Mouse (Mus musculus) testis, adult 2 months (tissue): ENCODE data around the gene Stx7. TPM values are rescaled to one million over a fixed set of nuclear protein-coding genes. Genes with fewer than 3 reads are reported as not detected.
A peak's percentile ranks its signal among the peaks of the same experiment; 100 is the strongest.
"Not testable (repeated sequence)": the region's sequence is repeated elsewhere in the genome, so short reads cannot be mapped to it uniquely, and the experiment has no call there.

ENCODE experiments used
- H3K27ac ChIP-seq: fragments of 200-500 bp; 2 replicates; pipeline ENCODE4 v1.5.1; 2012; ENCODE audit warnings: low read depth, low read length; ENCODE audit not compliant: control insufficient read depth, insufficient read depth
- H3K27me3 ChIP-seq: fragments of 200-500 bp; 2 replicates; pipeline ENCODE4 v1.6.1; 2012; ENCODE audit warnings: mild to moderate bottlenecking, low read length, moderate library complexity; ENCODE audit not compliant: control insufficient read depth, insufficient read depth
- H3K36me3 ChIP-seq: fragments of 200-500 bp; 2 replicates; pipeline ENCODE4 v1.6.1; 2012; ENCODE audit warnings: mild to moderate bottlenecking, low read length; ENCODE audit not compliant: control insufficient read depth, insufficient read depth
- H3K4me1 ChIP-seq: fragments of 200-500 bp; 2 replicates; pipeline ENCODE4 v1.6.1; 2012; ENCODE audit warnings: low read length; ENCODE audit not compliant: control insufficient read depth, insufficient read depth
- H3K4me3 ChIP-seq: fragments of 200-500 bp; 2 replicates; pipeline ENCODE4 v1.5.1; 2012; ENCODE audit warnings: low read depth, mild to moderate bottlenecking, low read length, moderate library complexity, mixed read lengths; ENCODE audit not compliant: control insufficient read depth
- CTCF ChIP-seq: fragments of 200-500 bp; IDR thresholded peaks from 2 replicates; pipeline ENCODE4 v1.5.1; 2012; ENCODE audit warnings: low read depth, mild to moderate bottlenecking, inconsistent platforms, low read length, moderate library complexity; ENCODE audit not compliant: control insufficient read depth, insufficient read depth, insufficient replicate concordance
- POLR2A ChIP-seq: fragments of 200-500 bp; IDR thresholded peaks from 2 replicates; pipeline ENCODE4 v1.6.1; 2012; ENCODE audit warnings: low read depth, mild to moderate bottlenecking, inconsistent platforms, low read length, moderate library complexity; ENCODE audit not compliant: control insufficient read depth
- polyA plus RNA-seq: library from polyadenylated mRNA; depleted of rRNA; stranded (reverse); fragments of >200 nt; gene quantifications from 2 replicates; pipeline ENCODE4 v1.2.3, GENCODE M21; 2012; rRNA removed

Stx7 gene
- polyA plus RNA-seq = 9.8 and 14.9 TPM in 2 replicates

DNA sequence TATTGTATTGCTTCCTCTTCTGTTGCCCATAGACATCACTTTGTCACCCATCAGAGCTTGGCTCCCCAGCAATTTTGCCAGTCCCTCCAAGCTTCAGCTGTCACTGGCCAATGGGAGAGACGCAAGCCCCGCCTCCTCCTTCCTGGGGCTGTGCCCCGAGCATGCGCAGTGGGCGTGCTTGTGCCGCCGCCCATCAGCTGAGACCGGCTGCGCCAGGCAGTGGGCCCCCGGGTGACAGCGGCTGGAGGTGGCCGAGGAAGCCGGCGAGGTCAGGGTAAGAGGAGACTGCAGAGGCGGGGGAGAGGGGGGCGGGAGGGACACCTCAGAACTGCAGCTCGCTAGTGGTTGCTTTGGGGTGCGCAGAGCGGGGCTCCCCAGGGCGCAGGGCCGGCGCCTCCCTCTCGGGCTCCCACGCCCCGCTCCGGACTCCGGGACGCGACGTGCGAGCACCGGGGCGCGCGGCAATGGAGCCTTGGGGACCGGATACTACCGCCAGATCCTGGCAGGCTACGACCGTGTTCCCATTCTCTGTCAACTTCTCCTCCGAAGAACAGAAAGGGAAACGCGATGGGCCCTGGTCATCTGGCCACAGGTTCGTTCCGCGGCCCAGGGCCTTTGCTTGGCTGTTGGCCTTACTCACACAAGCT lies at the start of gene Stx7:
Gene Stx7 (plus strand): TSS at position 168 of the 647 bp plus-strand sequence.
- Histone ChIP-seq H3K27ac (peak within 1 kb of the TSS; percentile 76), H3K4me1 (peaks cover 3% of the 10 kb centered on the region), H3K27me3 (no peaks in the 10 kb centered on the region), H3K4me3 (peak within 1 kb of the TSS; percentile 93), H3K36me3 (no peaks in the 10 kb centered on the region)
- TF ChIP-seq POLR2A (peak; percentile 53), CTCF (no peak)

DNA sequence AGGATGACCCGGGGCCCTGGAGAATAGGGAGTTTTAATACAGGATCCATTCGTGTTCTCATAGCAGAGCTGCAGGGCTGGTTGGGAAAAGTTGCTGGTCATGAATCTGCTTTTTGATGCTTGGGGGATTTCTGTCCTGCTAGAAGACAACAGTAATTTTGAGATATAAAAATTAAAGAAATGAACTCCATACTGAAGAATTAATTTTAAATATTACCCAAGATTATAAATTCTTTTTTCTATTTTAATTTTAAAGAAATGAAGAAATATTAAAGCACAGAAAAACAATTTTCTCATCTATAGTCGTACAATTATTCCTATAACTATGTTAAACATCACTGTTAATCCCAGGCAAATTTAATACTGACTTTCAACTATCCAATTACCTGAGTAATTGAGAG lies 47.3 kb upstream of the Stx7 start, which contains the start of gene Taar8c:
Gene Taar8c (minus strand): TSS at position 101 of the 400 bp plus-strand sequence.
- not testable (repeated sequence) for H3K36me3 ChIP-seq, H3K4me3 ChIP-seq, H3K27ac ChIP-seq, H3K27me3 ChIP-seq, H3K4me1 ChIP-seq

DNA sequence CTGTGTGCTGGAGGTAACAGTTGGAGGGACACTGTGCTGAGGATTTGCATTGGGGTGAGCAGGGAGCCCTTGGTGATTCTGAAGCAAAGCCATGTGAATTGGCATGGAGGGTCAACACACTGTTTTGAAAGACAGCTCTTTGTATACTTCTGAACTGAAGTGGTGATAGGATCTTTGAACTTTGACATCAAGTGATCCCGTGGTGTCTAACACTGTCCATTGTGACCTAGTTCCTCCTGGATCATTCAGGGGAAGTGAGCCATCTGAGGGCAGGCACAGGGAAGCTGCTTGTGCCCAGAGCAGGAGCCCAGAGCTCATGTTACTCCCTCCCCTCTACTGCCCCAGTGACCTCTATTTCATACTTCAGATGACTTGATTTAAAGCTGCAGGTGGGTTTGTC lies 45.8 kb upstream of the Stx7 start:
- not testable (repeated sequence) for H3K4me1 ChIP-seq, H3K36me3 ChIP-seq, H3K4me3 ChIP-seq, H3K27ac ChIP-seq, H3K27me3 ChIP-seq

DNA sequence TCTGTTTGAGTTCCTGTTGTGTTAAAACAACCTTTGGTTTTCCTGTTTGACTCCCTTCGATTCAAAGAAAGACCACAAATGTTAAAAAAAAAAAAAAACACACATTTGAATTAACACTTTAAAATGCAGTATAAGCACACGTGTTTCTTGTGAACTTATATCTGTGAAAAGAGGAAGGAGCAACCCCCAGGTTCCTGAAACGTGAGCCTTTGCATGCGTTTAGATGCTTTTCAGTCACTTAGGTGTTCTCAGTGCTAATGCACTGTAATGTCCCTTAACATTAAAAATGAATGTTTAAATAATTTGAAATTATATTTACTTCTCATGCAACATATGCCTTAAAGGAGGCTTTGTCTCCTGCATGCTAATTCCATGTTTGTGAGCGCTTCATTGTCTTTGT lies 41.4 kb upstream of the Stx7 start:
- TF ChIP-seq CTCF (no peak), POLR2A (no peak)
- H3K27me3 ChIP-seq = no peaks in the 10 kb centered on the region

DNA sequence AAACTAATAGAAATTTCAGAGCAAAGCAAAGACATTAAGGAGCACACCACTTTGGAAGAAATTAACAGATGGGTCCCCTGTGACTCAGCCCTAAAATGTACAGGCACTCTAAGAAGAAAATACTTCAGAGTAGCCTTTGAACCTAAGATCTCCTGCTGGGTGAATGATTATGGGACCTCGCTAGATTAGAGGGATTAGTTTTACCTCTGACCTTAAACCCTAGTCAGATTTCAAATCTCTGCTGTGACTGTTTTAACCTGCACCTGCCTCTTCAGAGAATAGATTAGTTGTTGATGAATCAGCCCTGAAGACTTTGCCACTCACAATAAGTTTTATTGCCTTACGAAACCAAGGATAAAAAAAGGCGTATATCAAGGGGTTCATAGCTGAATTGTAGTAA lies 40.9 kb upstream of the Stx7 start:
- H3K36me3 ChIP-seq = no peaks in the 10 kb centered on the region
- no peak for TF ChIP-seq CTCF
- TF ChIP-seq POLR2A = no peak
- H3K4me3 ChIP-seq = no peak overlapping the region
- H3K27me3 ChIP-seq = no peaks in the 10 kb centered on the region
- H3K27ac ChIP-seq = no peak overlapping the region
- peaks cover 3% of the 10 kb centered on the region; the same call in 1 of the 2 replicates for H3K4me1 ChIP-seq

More for the DNA sequence above, 41.4 kb upstream of the Stx7 start:
- Histone ChIP-seq H3K4me1 (peaks cover 3% of the 10 kb centered on the region; the same call in 1 of the 2 replicates), H3K36me3 (no peaks in the 10 kb centered on the region), H3K27ac (no peak overlapping the region), H3K4me3 (no peak overlapping the region)

DNA sequence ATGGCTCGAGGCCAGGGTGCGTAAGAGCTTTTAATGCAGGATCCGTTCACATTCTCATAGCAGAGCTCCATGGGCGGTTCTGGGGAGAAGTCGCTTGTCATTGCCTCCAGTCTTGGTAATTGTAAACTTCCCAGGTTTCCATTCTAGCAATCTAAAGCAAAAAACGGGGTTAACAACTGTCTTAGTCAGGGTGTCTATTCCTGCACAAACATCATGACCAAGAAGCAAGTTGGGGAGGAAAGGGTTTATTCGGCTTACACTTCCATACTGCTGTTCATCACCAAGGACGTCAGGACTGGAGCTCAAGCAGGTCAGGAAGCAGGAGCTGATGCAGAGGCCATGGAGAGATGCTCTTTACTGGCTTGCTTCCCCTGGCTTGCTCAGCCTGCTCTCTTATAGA lies 39.7 kb upstream of the Stx7 start, which contains the start of gene Taar9:
Gene Taar9 (minus strand): TSS at position 101 of the 400 bp plus-strand sequence.
- not testable (repeated sequence) for H3K27me3 ChIP-seq, H3K36me3 ChIP-seq, H3K4me3 ChIP-seq, H3K27ac ChIP-seq, H3K4me1 ChIP-seq

DNA sequence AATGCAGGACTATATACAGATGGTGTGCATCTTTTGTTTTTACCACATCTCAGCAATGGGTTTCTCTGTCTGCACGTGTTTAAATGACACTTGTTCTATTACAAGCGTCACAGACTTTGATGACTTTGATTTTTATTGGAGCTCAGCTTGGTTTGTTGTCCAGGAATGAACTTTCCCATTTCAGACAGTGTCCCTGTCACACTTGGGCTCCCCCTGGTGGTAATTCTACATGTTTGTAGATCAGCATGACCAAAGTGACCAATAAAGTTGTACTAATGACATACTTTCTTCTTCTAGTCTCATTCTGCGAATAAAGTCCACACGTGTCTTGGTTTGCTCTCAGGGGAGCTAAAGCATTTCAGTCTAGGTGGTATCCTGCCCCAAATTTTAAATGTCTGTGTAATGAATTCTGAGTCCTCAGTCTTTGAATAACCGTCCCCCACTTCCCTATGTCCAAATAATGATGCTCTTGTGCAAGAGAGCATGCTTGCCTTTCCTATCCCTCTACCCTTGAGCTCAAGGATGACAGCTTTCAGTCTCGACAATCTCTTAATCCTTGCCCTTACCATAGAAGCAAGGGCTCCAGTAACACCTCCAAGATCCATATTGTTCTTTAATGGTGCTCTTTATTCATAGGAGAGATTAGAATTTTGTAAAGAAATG lies 37.9 kb upstream of the Stx7 start:
- no peak overlapping the region for H3K4me3 ChIP-seq
- H3K27ac ChIP-seq = no peak overlapping the region
- H3K36me3 ChIP-seq = no peaks in the 10 kb centered on the region
- peaks cover 3% of the 10 kb centered on the region; the same call in 1 of the 2 replicates for H3K4me1 ChIP-seq
- H3K27me3 ChIP-seq = no peaks in the 10 kb centered on the region
- TF ChIP-seq CTCF (no peak), POLR2A (no peak)
